Mouse (Mus musculus) MEL (cell line): ENCODE data around the gene Cisd3.

ENCODE experiments used
- POLR2AphosphoS2 ChIP-seq: IDR thresholded peaks from 2 replicates; pipeline ENCODE4 v1.6.1; 2011; ENCODE audit warnings: low read length, improper control_type of control experiment
- TAL1 ChIP-seq: IDR thresholded peaks from 2 replicates; pipeline ENCODE4 v1.6.1; 2012; ENCODE audit warnings: mild to moderate bottlenecking, inconsistent platforms, low read length, moderate library complexity, mixed read lengths
- ZC3H11A ChIP-seq: IDR thresholded peaks from 2 replicates; pipeline ENCODE4 v1.6.1; 2012; ENCODE audit warnings: low read depth, mild to moderate bottlenecking, inconsistent platforms, low read length, improper control_type of control experiment

GRCm38 (mm10) chr11:97662207-97662892, 23.3 kb upstream of the Cisd3 start:
- TF ChIP-seq ZC3H11A (no peak), POLR2AphosphoS2 (no peak), TAL1 (no peak)
